Mouse (Mus musculus): Measurements from ENCODE around the gene Nck2. TPM values are rescaled to one million over a fixed set of nuclear protein-coding genes. Genes with fewer than 3 reads are reported as not detected.
A peak's percentile ranks its signal among the peaks of the same experiment; 100 is the strongest.

Gene Nck2
- polyA plus RNA-seq, 1 experiment from 2014 or later, result 41.7 TPM

- Histone ChIP-seq H3K36me3 (ENCODE audit: control insufficient read depth, insufficient read depth, low read length) (no peaks in the 10 kb centered on the region), H3K27me3 (ENCODE audit: control insufficient read depth, insufficient read depth, low read length) (no peaks in the 10 kb centered on the region), H3K4me3 (ENCODE audit: low read depth, low read length) (no peak overlapping the region), H3K4me2 (ENCODE audit: low read depth) (no peak overlapping the region), H3K27ac (ENCODE audit: low read depth, low read length) (no peak overlapping the region), H3K9me3 (ENCODE audit: control insufficient read depth, low read length) (no peaks in the 10 kb centered on the region), H3K4me1 (ENCODE audit: control insufficient read depth, insufficient read depth, low read length) (peaks cover 4% of the 10 kb centered on the region; the same call in 1 of the 2 replicates), H3K9ac (ENCODE audit: low read length) (no peak overlapping the region)
- DNase-seq (ENCODE audit: low spot score) (no peak), ATAC-seq (ENCODE audit: insufficient read depth, low FRiP score, low TSS enrichment) (no peak)
- 94% methylated on average over 3 of the region's 3 CpGs for WGBS
Observed at GRCm38 (mm10) chr1:43506638-43507037, 62.3 kb downstream of the Nck2 start.

GRCm38 (mm10) chr1:43507809-43508208 is 63.4 kb downstream of the Nck2 start:
- H3K27ac ChIP-seq (ENCODE audit: low read depth, low read length), result no peak overlapping the region
- H3K36me3 ChIP-seq (ENCODE audit: control insufficient read depth, insufficient read depth, low read length), result no peaks in the 10 kb centered on the region
- no peak for ATAC-seq (ENCODE audit: insufficient read depth, low FRiP score, low TSS enrichment)
- no peaks in the 10 kb centered on the region for H3K27me3 ChIP-seq (ENCODE audit: control insufficient read depth, insufficient read depth, low read length)
- H3K9me3 ChIP-seq (ENCODE audit: control insufficient read depth, low read length), result no peaks in the 10 kb centered on the region
- no peak overlapping the region for H3K4me3 ChIP-seq (ENCODE audit: low read depth, low read length)
- no peak for DNase-seq (ENCODE audit: low spot score)
- H3K4me2 ChIP-seq (ENCODE audit: low read depth), result no peak overlapping the region
- no peaks in the 10 kb centered on the region for H3K4me1 ChIP-seq (ENCODE audit: control insufficient read depth, insufficient read depth, low read length)
- no peak overlapping the region for H3K9ac ChIP-seq (ENCODE audit: low read length)
- 75% methylated on average over 1 of the region's 1 CpGs for WGBS

GRCm38 (mm10) chr1:43511256-43511655 is 66.9 kb downstream of the Nck2 start:
- 87% methylated on average over 12 of the region's 12 CpGs for WGBS
- Histone ChIP-seq H3K27me3 (ENCODE audit: control insufficient read depth, insufficient read depth, low read length) (no peaks in the 10 kb centered on the region), H3K9ac (ENCODE audit: low read length) (no peak overlapping the region), H3K4me1 (ENCODE audit: control insufficient read depth, insufficient read depth, low read length) (no peaks in the 10 kb centered on the region), H3K4me3 (ENCODE audit: low read depth, low read length) (no peak overlapping the region), H3K36me3 (ENCODE audit: control insufficient read depth, insufficient read depth, low read length) (no peaks in the 10 kb centered on the region), H3K9me3 (ENCODE audit: control insufficient read depth, low read length) (no peaks in the 10 kb centered on the region), H3K4me2 (ENCODE audit: low read depth) (no peak overlapping the region), H3K27ac (ENCODE audit: low read depth, low read length) (no peak overlapping the region)
- no peak for DNase-seq (ENCODE audit: low spot score)
- ATAC-seq (ENCODE audit: insufficient read depth, low FRiP score, low TSS enrichment), result no peak

GRCm38 (mm10) chr1:43511667-43512066 is 67.3 kb downstream of the Nck2 start:
- no peaks in the 10 kb centered on the region for H3K36me3 ChIP-seq (ENCODE audit: control insufficient read depth, insufficient read depth, low read length)

GRCm38 (mm10) chr1:43517405-43517804 is 73.0 kb downstream of the Nck2 start:
- Histone ChIP-seq H3K4me3 (ENCODE audit: low read depth, low read length) (no peak overlapping the region), H3K36me3 (ENCODE audit: control insufficient read depth, insufficient read depth, low read length) (no peaks in the 10 kb centered on the region), H3K4me2 (ENCODE audit: low read depth) (no peak overlapping the region), H3K27ac (ENCODE audit: low read depth, low read length) (no peak overlapping the region), H3K27me3 (ENCODE audit: control insufficient read depth, insufficient read depth, low read length) (no peaks in the 10 kb centered on the region), H3K9me3 (ENCODE audit: control insufficient read depth, low read length) (no peaks in the 10 kb centered on the region), H3K9ac (ENCODE audit: low read length) (no peak overlapping the region), H3K4me1 (ENCODE audit: control insufficient read depth, insufficient read depth, low read length) (no peaks in the 10 kb centered on the region)
- WGBS, result 95% methylated on average over 3 of the region's 3 CpGs
- ATAC-seq (ENCODE audit: insufficient read depth, low FRiP score, low TSS enrichment) (no peak), DNase-seq (ENCODE audit: low spot score) (peak; percentile 2)

More at GRCm38 (mm10) chr1:43511667-43512066, 67.3 kb downstream of the Nck2 start:
- DNase-seq (ENCODE audit: low spot score), result no peak
- Histone ChIP-seq H3K27me3 (ENCODE audit: control insufficient read depth, insufficient read depth, low read length) (no peaks in the 10 kb centered on the region), H3K27ac (ENCODE audit: low read depth, low read length) (no peak overlapping the region), H3K4me3 (ENCODE audit: low read depth, low read length) (no peak overlapping the region), H3K9ac (ENCODE audit: low read length) (no peak overlapping the region), H3K4me1 (ENCODE audit: control insufficient read depth, insufficient read depth, low read length) (no peaks in the 10 kb centered on the region), H3K9me3 (ENCODE audit: control insufficient read depth, low read length) (no peaks in the 10 kb centered on the region), H3K4me2 (ENCODE audit: low read depth) (no peak overlapping the region)
- ATAC-seq (ENCODE audit: insufficient read depth, low FRiP score, low TSS enrichment), result no peak
- 90% methylated on average over 8 of the region's 8 CpGs for WGBS

GRCm38 (mm10) chr1:43520216-43520988 is 76.0 kb downstream of the Nck2 start:
- Histone ChIP-seq H3K9ac (ENCODE audit: low read length) (no peak overlapping the region), H3K36me3 (ENCODE audit: control insufficient read depth, insufficient read depth, low read length) (no peaks in the 10 kb centered on the region), H3K9me3 (ENCODE audit: control insufficient read depth, low read length) (no peaks in the 10 kb centered on the region), H3K27me3 (ENCODE audit: control insufficient read depth, insufficient read depth, low read length) (no peaks in the 10 kb centered on the region), H3K4me1 (ENCODE audit: control insufficient read depth, insufficient read depth, low read length) (no peaks in the 10 kb centered on the region), H3K4me3 (ENCODE audit: low read depth, low read length) (no peak overlapping the region), H3K4me2 (ENCODE audit: low read depth) (no peak overlapping the region), H3K27ac (ENCODE audit: low read depth, low read length) (no peak overlapping the region)
- 93% methylated on average over 1 of the region's 1 CpGs for WGBS
- DNase-seq (ENCODE audit: low spot score) (no peak), ATAC-seq (ENCODE audit: insufficient read depth, low FRiP score, low TSS enrichment) (no peak)

GRCm38 (mm10) chr1:43520989-43521371 is 76.6 kb downstream of the Nck2 start:
- H3K4me3 ChIP-seq (ENCODE audit: low read depth, low read length), result no peak overlapping the region
- H3K4me2 ChIP-seq (ENCODE audit: low read depth), result no peak overlapping the region
- WGBS, result 93% methylated on average over 3 of the region's 3 CpGs
- no peak for ATAC-seq (ENCODE audit: insufficient read depth, low FRiP score, low TSS enrichment)
- no peaks in the 10 kb centered on the region for H3K4me1 ChIP-seq (ENCODE audit: control insufficient read depth, insufficient read depth, low read length)
- H3K9ac ChIP-seq (ENCODE audit: low read length), result no peak overlapping the region
- no peak for DNase-seq (ENCODE audit: low spot score)
- H3K27me3 ChIP-seq (ENCODE audit: control insufficient read depth, insufficient read depth, low read length), result no peaks in the 10 kb centered on the region
- H3K27ac ChIP-seq (ENCODE audit: low read depth, low read length), result no peak overlapping the region
- H3K9me3 ChIP-seq (ENCODE audit: control insufficient read depth, low read length), result no peaks in the 10 kb centered on the region
- no peaks in the 10 kb centered on the region for H3K36me3 ChIP-seq (ENCODE audit: control insufficient read depth, insufficient read depth, low read length)

- H3K4me3 ChIP-seq (ENCODE audit: low read depth, low read length), result no peak overlapping the region
- 94% methylated on average over 3 of the region's 3 CpGs for WGBS
- no peaks in the 10 kb centered on the region for H3K4me1 ChIP-seq (ENCODE audit: control insufficient read depth, insufficient read depth, low read length)
- no peaks in the 10 kb centered on the region for H3K9me3 ChIP-seq (ENCODE audit: control insufficient read depth, low read length)
- no peaks in the 10 kb centered on the region for H3K36me3 ChIP-seq (ENCODE audit: control insufficient read depth, insufficient read depth, low read length)
- H3K9ac ChIP-seq (ENCODE audit: low read length), result no peak overlapping the region
- DNase-seq (ENCODE audit: low spot score) (no peak), ATAC-seq (ENCODE audit: insufficient read depth, low FRiP score, low TSS enrichment) (no peak)
- no peak overlapping the region for H3K27ac ChIP-seq (ENCODE audit: low read depth, low read length)
- no peaks in the 10 kb centered on the region for H3K27me3 ChIP-seq (ENCODE audit: control insufficient read depth, insufficient read depth, low read length)
- H3K4me2 ChIP-seq (ENCODE audit: low read depth), result no peak overlapping the region
Observed at GRCm38 (mm10) chr1:43521512-43521911, 77.1 kb downstream of the Nck2 start.

- no peak overlapping the region for H3K4me3 ChIP-seq (ENCODE audit: low read depth, low read length)
- DNase-seq (ENCODE audit: low spot score) (no peak), ATAC-seq (ENCODE audit: insufficient read depth, low FRiP score, low TSS enrichment) (no peak)
- no peaks in the 10 kb centered on the region for H3K4me1 ChIP-seq (ENCODE audit: control insufficient read depth, insufficient read depth, low read length)
- no peak overlapping the region for H3K27ac ChIP-seq (ENCODE audit: low read depth, low read length)
- 89% methylated on average over 4 of the region's 4 CpGs for WGBS
- no peaks in the 10 kb centered on the region for H3K27me3 ChIP-seq (ENCODE audit: control insufficient read depth, insufficient read depth, low read length)
- H3K9me3 ChIP-seq (ENCODE audit: control insufficient read depth, low read length), result no peaks in the 10 kb centered on the region
- H3K36me3 ChIP-seq (ENCODE audit: control insufficient read depth, insufficient read depth, low read length), result no peaks in the 10 kb centered on the region
- H3K9ac ChIP-seq (ENCODE audit: low read length), result no peak overlapping the region
- no peak overlapping the region for H3K4me2 ChIP-seq (ENCODE audit: low read depth)
Observed at GRCm38 (mm10) chr1:43521950-43522349, 77.6 kb downstream of the Nck2 start.
